Mouse (Mus musculus) limb, embryonic 11.5 days (tissue): ENCODE measurements at regions not wholly inside any gene's neighbourhood (a gene's known extent, or its start where the extent isn't known, plus 50 kb on each side); places are given as distances from the start of the nearest gene placed in this dataset.
"Not testable (repeated sequence)": the region's sequence is repeated elsewhere in the genome, so short reads cannot be mapped to it uniquely, and the experiment has no call there.

Experiments
- ATAC-seq: fragments of 200-750 bp; cut with Nextera tagmentation; 2 replicates; pipeline ENCODE4 v1.8.0; 2017; ENCODE audit warnings: low read depth; ENCODE audit not compliant: insufficient number of reproducible peaks, low FRiP score, low TSS enrichment
- DNase-seq: peaks from one replicate; pipeline ENCODE4 v3.0.0-alpha.2; 2015; ENCODE audit warnings: low spot score
- H3K27ac ChIP-seq: fragments of 300-500 bp; sonication (generic); replicated peaks from 2 replicates; pipeline ENCODE4 v1.5.1; 2014; ENCODE audit warnings: low read depth, mild to moderate bottlenecking, low read length
- H3K27me3 ChIP-seq: fragments of 300-500 bp; sonication (generic); 2 replicates; pipeline ENCODE4 v1.6.1; 2014; ENCODE audit warnings: mild to moderate bottlenecking, low read length, mixed read lengths; ENCODE audit not compliant: control insufficient read depth, insufficient read depth
- H3K36me3 ChIP-seq: fragments of 300-500 bp; sonication (generic); 2 replicates; pipeline ENCODE4 v1.6.1; 2014; ENCODE audit warnings: mild to moderate bottlenecking, low read length, moderate library complexity, mixed read lengths; ENCODE audit not compliant: control insufficient read depth, insufficient read depth
- H3K4me1 ChIP-seq: fragments of 300-500 bp; sonication (generic); 2 replicates; pipeline ENCODE4 v1.6.1; 2014; ENCODE audit warnings: low read length, mixed read lengths; ENCODE audit not compliant: control insufficient read depth, insufficient read depth
- H3K4me2 ChIP-seq: fragments of 300-500 bp; sonication (generic); 2 replicates; pipeline ENCODE4 v1.6.1; 2014; ENCODE audit warnings: low read depth, mild to moderate bottlenecking, moderate library complexity; ENCODE audit not compliant: severe bottlenecking
- H3K4me3 ChIP-seq: fragments of 300-500 bp; sonication (generic); 2 replicates; pipeline ENCODE4 v1.5.1; 2014; ENCODE audit warnings: low read depth, low read length
- H3K9ac ChIP-seq: fragments of 300-500 bp; sonication (generic); 2 replicates; pipeline ENCODE4 v1.6.1; 2014; ENCODE audit warnings: mild to moderate bottlenecking, low read length
- H3K9me3 ChIP-seq: fragments of 300-500 bp; sonication (generic); 2 replicates; pipeline ENCODE4 v1.6.1; 2016; ENCODE audit warnings: low read length; ENCODE audit not compliant: control insufficient read depth
- WGBS: fragments of 180-500 bp; shearing (Covaris S2); extraction: QIAGEN DNeasy Blood & Tissue Kit; methylation state at CpG from one replicate; pipeline ENCODE4 v1.1.7; 2014; 5-methylcytosine and 5-hydroxymethylcytosine counted together

DNA sequence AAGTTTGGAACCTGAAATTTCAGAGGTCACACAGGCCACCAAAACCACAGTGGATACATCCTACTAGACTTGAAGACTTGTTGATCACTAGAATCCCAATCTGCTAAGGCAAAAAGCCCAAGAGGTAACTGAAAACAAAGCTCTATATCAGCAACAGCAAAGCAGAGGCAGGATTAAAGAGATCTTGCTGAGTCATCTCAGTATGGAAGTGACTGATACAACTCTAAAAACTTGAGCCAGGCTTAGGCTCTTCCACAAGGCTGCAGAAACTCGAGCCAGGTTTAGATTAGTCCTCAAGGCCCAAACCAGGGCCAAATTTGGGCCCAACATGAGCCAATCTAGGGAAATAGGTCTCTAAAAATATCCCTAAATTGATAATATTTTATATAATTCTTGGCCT lies 56.2 kb downstream of the Speer3 start:
- H3K4me3 ChIP-seq: no peak overlapping the region
- H3K27ac ChIP-seq: no peak overlapping the region
- H3K27me3 ChIP-seq: no peaks in the 10 kb centered on the region
- no peaks in the 10 kb centered on the region for H3K9me3 ChIP-seq
- no peak overlapping the region for H3K4me2 ChIP-seq
- no peaks in the 10 kb centered on the region for H3K36me3 ChIP-seq
- no peak overlapping the region for H3K9ac ChIP-seq
- ATAC-seq: no peak
- H3K4me1 ChIP-seq: no peaks in the 10 kb centered on the region
- WGBS: 77% methylated on average over 1 of the region's 1 CpGs
- no peak for DNase-seq

GRCm38 (mm10) chr5:13880236-13880635 lies 88.8 kb downstream of the Speer3 start:
- DNase-seq, H3K9me3 ChIP-seq, H3K9ac ChIP-seq, H3K4me3 ChIP-seq, H3K27me3 ChIP-seq, H3K27ac ChIP-seq, ATAC-seq, H3K4me1 ChIP-seq, H3K4me2 ChIP-seq, H3K36me3 ChIP-seq: not testable (repeated sequence)
- 84% methylated on average over 5 of the region's 6 CpGs for WGBS

DNA sequence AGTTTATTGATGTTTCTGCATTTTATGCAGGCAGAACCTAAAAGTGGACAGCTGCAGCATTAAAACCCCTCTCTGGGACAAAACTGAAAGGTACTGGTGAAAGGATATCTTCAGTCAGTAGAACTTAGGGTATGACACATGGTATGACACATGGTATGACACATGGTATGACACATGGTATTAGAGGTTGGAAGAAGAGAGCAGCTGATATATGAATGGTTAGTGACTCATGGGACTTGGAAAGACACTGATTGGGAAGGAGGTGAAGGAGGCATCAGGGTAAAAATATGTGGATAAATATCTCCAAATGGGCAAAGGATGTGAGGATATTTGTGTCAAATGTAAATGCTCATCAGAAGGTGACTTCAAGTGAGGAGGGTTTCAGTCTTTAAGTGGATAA lies 97.0 kb downstream of the Speer3 start:
- Histone ChIP-seq H3K4me2 (no peak overlapping the region), H3K27me3 (no peaks in the 10 kb centered on the region)
- no peak for DNase-seq

GRCm38 (mm10) chr5:13908257-13908656 lies 116.8 kb upstream of the Sema3e start:
- Histone ChIP-seq H3K27me3 (no peaks in the 10 kb centered on the region), H3K9me3 (no peaks in the 10 kb centered on the region), H3K4me1 (no peaks in the 10 kb centered on the region), H3K4me2 (no peak overlapping the region), H3K27ac (no peak overlapping the region), H3K9ac (no peak overlapping the region), H3K4me3 (no peak overlapping the region), H3K36me3 (no peaks in the 10 kb centered on the region)
- ATAC-seq: no peak
- peak; percentile 55 for DNase-seq
- 6% methylated on average over 3 of the region's 3 CpGs for WGBS

More for the DNA sequence above, 97.0 kb downstream of the Speer3 start:
- Histone ChIP-seq H3K9me3 (no peaks in the 10 kb centered on the region), H3K4me3 (no peak overlapping the region), H3K4me1 (no peaks in the 10 kb centered on the region), H3K9ac (no peak overlapping the region), H3K36me3 (no peaks in the 10 kb centered on the region), H3K27ac (no peak overlapping the region)
- no peak for ATAC-seq

DNA sequence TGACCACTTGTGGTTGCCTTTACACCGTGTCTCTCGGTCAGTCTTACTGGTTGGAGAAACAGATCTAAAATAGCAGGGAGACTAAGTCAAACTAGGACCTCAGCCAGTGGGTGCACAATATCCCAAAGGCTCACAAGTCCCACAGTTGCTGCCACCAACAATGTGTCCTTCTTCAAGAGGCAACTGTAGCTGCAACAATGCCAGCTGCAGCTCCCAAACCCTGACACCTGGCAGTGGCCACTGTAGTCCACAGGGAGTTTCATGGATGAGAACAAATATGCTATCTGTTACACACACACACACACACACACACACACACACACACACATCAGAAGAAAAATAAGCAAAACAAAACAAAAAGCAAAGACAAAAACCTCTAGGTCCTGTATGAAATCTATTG lies 107.7 kb upstream of the Sema3e start:
- H3K9me3 ChIP-seq: no peaks in the 10 kb centered on the region
- H3K4me1 ChIP-seq: no peaks in the 10 kb centered on the region
- 95% methylated on average over 2 of the region's 2 CpGs for WGBS

GRCm38 (mm10) chr5:13922295-13922694 lies 102.8 kb upstream of the Sema3e start:
- DNase-seq (no peak), ATAC-seq (no peak)
- no peaks in the 10 kb centered on the region for H3K4me1 ChIP-seq
- WGBS: 78% methylated on average over 4 of the region's 4 CpGs
- no peak overlapping the region for H3K4me2 ChIP-seq
- H3K9ac ChIP-seq: no peak overlapping the region
- H3K9me3 ChIP-seq: no peaks in the 10 kb centered on the region
- no peaks in the 10 kb centered on the region for H3K36me3 ChIP-seq
- no peak overlapping the region for H3K27ac ChIP-seq
- no peak overlapping the region for H3K4me3 ChIP-seq
- H3K27me3 ChIP-seq: no peaks in the 10 kb centered on the region

More for the DNA sequence above, 107.7 kb upstream of the Sema3e start:
- no peak overlapping the region for H3K4me2 ChIP-seq
- no peak overlapping the region for H3K4me3 ChIP-seq
- no peak overlapping the region for H3K9ac ChIP-seq
- ATAC-seq: no peak
- H3K36me3 ChIP-seq: no peaks in the 10 kb centered on the region
- no peak overlapping the region for H3K27ac ChIP-seq
- H3K27me3 ChIP-seq: no peaks in the 10 kb centered on the region
- no peak for DNase-seq

DNA sequence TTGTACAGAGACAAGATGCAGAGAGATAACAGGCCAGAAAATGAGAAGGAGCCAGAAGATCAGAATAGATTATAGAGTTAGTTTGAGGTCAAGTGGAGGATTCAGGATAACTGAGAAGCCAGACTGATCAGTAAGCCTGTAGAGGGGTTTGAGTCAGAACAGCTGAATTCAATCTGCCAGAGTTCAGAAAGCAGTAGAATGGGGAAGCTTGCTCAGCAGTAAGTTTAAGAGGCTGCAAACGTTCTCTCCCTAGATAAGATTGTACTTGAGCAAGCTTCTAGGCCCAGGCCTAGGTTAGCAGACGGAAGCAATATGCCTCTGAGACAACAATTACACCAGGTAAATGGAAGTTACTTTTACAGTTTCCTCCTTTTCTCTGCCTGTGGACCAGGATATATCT lies 94.1 kb upstream of the Sema3e start:
- no peaks in the 10 kb centered on the region for H3K27me3 ChIP-seq
- ATAC-seq (no peak), DNase-seq (no peak)
- H3K4me3 ChIP-seq: no peak overlapping the region
- H3K36me3 ChIP-seq: no peaks in the 10 kb centered on the region
- no peaks in the 10 kb centered on the region for H3K4me1 ChIP-seq
- no peak overlapping the region for H3K9ac ChIP-seq
- no peak overlapping the region for H3K27ac ChIP-seq
- no peaks in the 10 kb centered on the region for H3K9me3 ChIP-seq
- 60% methylated on average over 2 of the region's 2 CpGs for WGBS
- H3K4me2 ChIP-seq: no peak overlapping the region

DNA sequence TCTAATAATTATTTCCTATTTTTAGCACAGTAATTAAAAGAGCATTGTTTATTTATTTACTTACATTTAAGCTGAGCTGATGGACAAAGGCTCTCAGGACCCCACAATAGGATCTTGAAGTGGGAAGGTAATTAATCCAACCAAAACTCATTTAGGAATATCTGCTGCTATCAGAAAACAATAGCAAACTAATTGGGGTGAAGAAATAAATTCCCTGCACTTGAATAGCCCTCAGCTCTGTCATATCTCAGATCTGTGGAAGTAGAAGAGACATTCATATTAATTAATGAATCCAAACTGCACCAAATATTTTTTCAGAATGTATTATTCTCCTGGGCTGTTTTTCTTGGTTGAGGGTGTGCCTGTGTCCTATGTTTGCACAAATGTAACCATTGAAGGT lies 73.7 kb upstream of the Sema3e start:
- Histone ChIP-seq H3K9ac (no peak overlapping the region), H3K4me2 (no peak overlapping the region), H3K27ac (no peak overlapping the region), H3K4me1 (no peaks in the 10 kb centered on the region), H3K4me3 (no peak overlapping the region), H3K36me3 (no peaks in the 10 kb centered on the region), H3K9me3 (no peaks in the 10 kb centered on the region), H3K27me3 (no peaks in the 10 kb centered on the region)
- no peak for DNase-seq
- no peak for ATAC-seq

DNA sequence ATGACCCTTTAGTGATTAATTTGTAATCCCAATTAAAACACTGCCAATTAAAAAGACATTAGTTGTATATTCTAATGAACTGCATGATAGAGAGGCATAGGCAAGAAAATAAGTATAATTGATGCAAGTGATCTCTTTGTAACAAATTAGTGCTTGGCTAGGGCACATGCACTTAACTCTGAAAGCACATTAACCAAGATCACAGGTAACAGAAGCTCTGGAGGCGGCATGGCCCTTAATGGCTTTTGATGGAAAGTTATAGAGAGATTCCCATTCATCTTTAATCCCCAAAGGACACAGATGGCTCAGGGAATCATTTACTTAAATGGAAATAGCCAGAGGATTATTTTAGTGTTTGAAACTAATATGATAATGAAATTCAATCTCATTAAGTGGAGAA lies 69.5 kb upstream of the Sema3e start:
- H3K27me3 ChIP-seq: no peaks in the 10 kb centered on the region
- no peak overlapping the region for H3K4me3 ChIP-seq
- H3K9ac ChIP-seq: no peak overlapping the region
- no peaks in the 10 kb centered on the region for H3K36me3 ChIP-seq
- no peak overlapping the region for H3K27ac ChIP-seq
- H3K4me2 ChIP-seq: no peak overlapping the region
- WGBS: 64% methylated on average over 1 of the region's 1 CpGs
- DNase-seq (no peak), ATAC-seq (no peak)
- no peaks in the 10 kb centered on the region for H3K4me1 ChIP-seq
- H3K9me3 ChIP-seq: no peaks in the 10 kb centered on the region
